Mouse (Mus musculus) liver, embryonic 14.5 days (tissue): Measurements from ENCODE around the gene Setdb2. TPM values are rescaled to one million over a fixed set of nuclear protein-coding genes. Genes with fewer than 3 reads are reported as not detected.

Experiments used
- ATAC-seq: fragments of 200-750 bp; cut with Nextera tagmentation; 2 replicates; pipeline ENCODE4 v1.8.0; 2017; ENCODE audit warnings: moderate number of reproducible peaks, mild to moderate bottlenecking, moderate library complexity; ENCODE audit not compliant: insufficient read depth
- DNase-seq, 3 experiments: peaks; one replicate each; pipeline ENCODE4 v3.0.0-alpha.2; 2012 to 2013; ENCODE audit warnings: low read depth in 3 of 3, low spot score in 3 of 3
- H3K27ac ChIP-seq: fragments of 300-500 bp; sonication (generic); 2 replicates; pipeline ENCODE4 v1.5.1; 2014; ENCODE audit warnings: moderate library complexity, mild to moderate bottlenecking, control low read depth, inconsistent platforms
- H3K27me3 ChIP-seq: fragments of 300-500 bp; sonication (generic); 2 replicates; pipeline ENCODE4 v1.6.1; 2014; ENCODE audit warnings: mild to moderate bottlenecking, low read length, moderate library complexity; ENCODE audit not compliant: control insufficient read depth, insufficient read depth
- H3K36me3 ChIP-seq: fragments of 300-500 bp; sonication (generic); replicated peaks from 2 replicates; pipeline ENCODE4 v1.6.1; 2014; ENCODE audit warnings: low read depth; ENCODE audit not compliant: control insufficient read depth, insufficient read depth
- H3K4me1 ChIP-seq, 2 experiments: fragments of 200-500 bp in 1 of 2; fragments of 300-500 bp in 1 of 2; sonication (generic) in 1 of 2; replicated peaks; 2 replicates each; pipeline ENCODE4 v1.6.1; 2012 to 2014; ENCODE audit warnings: antibody characterized with exemption in 1 of 2, inconsistent platforms in 1 of 2, low read length in 1 of 2; ENCODE audit not compliant: control insufficient read depth in 2 of 2, insufficient read depth in 2 of 2
- H3K4me2 ChIP-seq: fragments of 300-500 bp; sonication (generic); 2 replicates; pipeline ENCODE4 v1.6.1; 2014; ENCODE audit warnings: low read depth, mild to moderate bottlenecking, control low read depth, moderate library complexity
- H3K4me3 ChIP-seq, 2 experiments: fragments of 200-500 bp in 1 of 2; fragments of 300-500 bp in 1 of 2; sonication (generic) in 1 of 2; 2 replicates each; pipeline ENCODE4 v1.5.1; 2012 to 2014; ENCODE audit warnings: low read depth in 2 of 2, low read length in 2 of 2, mild to moderate bottlenecking in 2 of 2, control low read depth in 1 of 2, inconsistent platforms in 1 of 2, moderate library complexity in 1 of 2; ENCODE audit not compliant: insufficient read depth in 1 of 2
- H3K9ac ChIP-seq: fragments of 300-500 bp; sonication (generic); replicated peaks from 2 replicates; pipeline ENCODE4 v1.6.1; 2014; ENCODE audit warnings: mild to moderate bottlenecking, control low read depth, moderate library complexity
- H3K9me3 ChIP-seq: fragments of 300-500 bp; sonication (generic); 2 replicates; pipeline ENCODE4 v1.6.1; 2016; ENCODE audit warnings: low read length, mixed read lengths; ENCODE audit not compliant: control insufficient read depth
- CTCF ChIP-seq: IDR thresholded peaks from 2 replicates; pipeline ENCODE4 v1.5.1; 2016; ENCODE audit warnings: antibody characterized with exemption, low read depth, control low read depth
- EP300 ChIP-seq: IDR thresholded peaks from 2 replicates; pipeline ENCODE4 v1.6.1; 2016; ENCODE audit warnings: antibody characterized with exemption, low read depth
- WGBS: fragments of 180-500 bp; shearing (Covaris S2); extraction: QIAGEN DNeasy Blood & Tissue Kit; methylation state at CpG from one replicate; pipeline ENCODE4 v1.1.7; 2014; ENCODE audit not compliant: insufficient replicate concordance; 5-methylcytosine and 5-hydroxymethylcytosine counted together
- polyA plus RNA-seq, 2 experiments: library from polyadenylated mRNA; depleted of rRNA in 1 of 2; stranded (reverse) in 1 of 2; unstranded in 1 of 2; fragments of >200 nt; fragmentation: Nextera tagmentation in 1 of 2; extraction: Ambion mirVana in 1 of 2; gene quantifications; 2 replicates each; pipeline versions ENCODE4 v1.2.1 to v1.2.3; 2012 to 2014

Setdb2 gene
- polyA plus RNA-seq, 2 experiments = 5.2 to 6.9 TPM

DNA sequence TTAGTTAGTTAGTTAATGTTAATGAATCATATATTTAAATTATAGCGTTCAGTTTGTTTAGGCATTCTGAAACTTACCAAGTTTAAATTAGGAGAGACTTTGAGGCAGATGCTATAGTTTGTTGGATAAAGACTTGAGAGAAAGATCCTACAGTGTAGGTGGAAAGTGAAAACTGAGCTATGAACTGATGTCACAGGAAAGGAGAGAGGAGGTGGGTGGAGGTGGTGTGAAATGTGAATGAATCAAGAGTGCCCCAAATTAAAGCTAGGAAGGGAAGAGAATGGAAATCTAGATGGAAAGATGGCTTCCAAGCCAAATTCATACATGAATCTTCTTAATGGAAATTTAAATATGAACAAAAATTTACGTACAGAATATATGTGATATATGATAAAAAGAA, 25.8 kb upstream of the Setdb2 start:
- H3K4me3 ChIP-seq = no peak overlapping the region
- 74% methylated on average over 2 of the region's 2 CpGs for WGBS
- no peak for DNase-seq
- H3K9ac ChIP-seq = no peak overlapping the region
- no peak for TF ChIP-seq EP300
- no peak for TF ChIP-seq CTCF
- no peak overlapping the region for H3K27ac ChIP-seq
- no peaks in the 10 kb centered on the region for H3K9me3 ChIP-seq
- H3K27me3 ChIP-seq = no peaks in the 10 kb centered on the region
- ATAC-seq = no peak
- no peaks in the 10 kb centered on the region for H3K4me1 ChIP-seq
- H3K36me3 ChIP-seq = peaks cover 3% of the 10 kb centered on the region; the same call in 1 of the 2 replicates
- H3K4me2 ChIP-seq = no peak overlapping the region

DNA sequence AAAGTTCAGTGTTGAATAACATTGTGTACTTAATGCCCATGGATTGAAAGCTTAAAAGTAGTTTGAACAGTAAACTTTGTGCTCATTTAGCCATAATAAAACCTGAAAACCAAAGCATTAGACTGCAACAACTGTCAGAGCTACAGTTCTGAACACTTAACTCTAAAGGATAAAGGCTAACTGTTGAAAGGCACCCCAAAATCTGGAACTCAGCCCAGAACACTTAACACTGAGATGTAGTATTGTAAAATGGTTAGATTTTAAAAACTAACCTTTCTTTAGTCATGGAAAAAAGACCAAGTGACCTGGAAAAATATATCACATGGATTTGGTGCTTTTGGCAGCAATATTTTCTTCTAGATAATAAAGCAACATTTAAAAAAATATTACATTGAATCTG, 7.3 kb upstream of the Setdb2 start:
- H3K36me3 ChIP-seq = no peaks in the 10 kb centered on the region
- no peak overlapping the region for H3K27ac ChIP-seq
- no peaks in the 10 kb centered on the region for H3K9me3 ChIP-seq
- no peak overlapping the region for H3K4me3 ChIP-seq
- H3K4me2 ChIP-seq = no peak overlapping the region
- ATAC-seq (no peak), DNase-seq (no peak)
- TF ChIP-seq EP300 = no peak
- no peak for TF ChIP-seq CTCF
- H3K4me1 ChIP-seq = no peaks in the 10 kb centered on the region; a peak in 1 of 4 replicates
- H3K9ac ChIP-seq = no peak overlapping the region
- no peaks in the 10 kb centered on the region for H3K27me3 ChIP-seq

DNA sequence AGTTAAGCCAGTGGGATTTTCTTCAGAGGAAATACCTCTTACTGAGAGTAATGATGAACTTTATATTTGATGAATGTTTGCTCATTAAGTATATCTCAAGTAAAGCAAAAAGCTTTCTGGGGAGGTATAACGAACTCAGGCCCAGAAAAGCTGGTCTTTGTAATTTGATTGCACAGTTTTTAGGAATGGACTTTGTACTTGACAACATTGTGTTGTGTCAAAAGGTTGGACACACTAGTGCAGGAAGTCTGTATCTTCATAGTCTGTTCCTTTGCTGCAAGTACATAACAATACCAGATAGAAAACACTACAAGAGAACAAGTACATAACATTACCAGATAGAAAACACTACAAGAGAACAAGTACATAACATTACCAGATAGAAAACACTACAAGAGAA, 4.7 kb upstream of the Setdb2 start:
- Histone ChIP-seq H3K36me3 (no peaks in the 10 kb centered on the region), H3K4me1 (peaks cover 2 to 3% of the 10 kb centered on the region in 2 experiments), H3K4me2 (no peak overlapping the region), H3K27me3 (no peaks in the 10 kb centered on the region), H3K27ac (no peak overlapping the region), H3K9ac (no peak overlapping the region), H3K4me3 (no peak overlapping the region), H3K9me3 (no peaks in the 10 kb centered on the region)
- no peak for DNase-seq
- WGBS = 70% methylated on average over 1 of the region's 1 CpGs
- TF ChIP-seq EP300 = no peak
- no peak for TF ChIP-seq CTCF
- ATAC-seq = no peak

DNA sequence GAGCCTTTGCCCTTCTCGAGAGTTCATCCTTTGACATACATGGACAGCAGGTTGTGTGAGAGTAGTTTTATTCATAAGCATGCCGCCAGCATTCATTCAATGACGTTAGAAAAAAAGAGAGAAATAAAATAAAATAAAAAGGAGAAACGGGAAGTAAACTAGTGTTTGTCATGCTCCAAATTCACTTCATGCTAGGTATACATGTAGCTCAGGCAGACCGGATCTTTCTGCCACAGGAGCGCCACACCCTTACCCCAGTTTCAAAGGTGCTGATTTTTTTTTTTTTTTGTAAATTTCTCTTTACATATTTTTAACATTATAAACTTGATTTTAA, 755 bp upstream of the Setdb2 start:
- Histone ChIP-seq H3K36me3 (peaks cover 3% of the 10 kb centered on the region), H3K27ac (peak overlapping the region; percentile 82), H3K27me3 (no peaks in the 10 kb centered on the region), H3K9ac (peak overlapping the region; percentile 95), H3K4me1 (peaks cover 4 to 7% of the 10 kb centered on the region in 2 experiments), H3K9me3 (no peaks in the 10 kb centered on the region), H3K4me3 (peak overlapping the region; percentile 92 to 96), H3K4me2 (peak overlapping the region; percentile 85)
- DNase-seq = peak in 1 of 3 experiments; percentile 29
- WGBS = 2% methylated on average over 6 of the region's 6 CpGs
- ATAC-seq = no peak
- TF ChIP-seq EP300 (no peak), CTCF (no peak)

DNA sequence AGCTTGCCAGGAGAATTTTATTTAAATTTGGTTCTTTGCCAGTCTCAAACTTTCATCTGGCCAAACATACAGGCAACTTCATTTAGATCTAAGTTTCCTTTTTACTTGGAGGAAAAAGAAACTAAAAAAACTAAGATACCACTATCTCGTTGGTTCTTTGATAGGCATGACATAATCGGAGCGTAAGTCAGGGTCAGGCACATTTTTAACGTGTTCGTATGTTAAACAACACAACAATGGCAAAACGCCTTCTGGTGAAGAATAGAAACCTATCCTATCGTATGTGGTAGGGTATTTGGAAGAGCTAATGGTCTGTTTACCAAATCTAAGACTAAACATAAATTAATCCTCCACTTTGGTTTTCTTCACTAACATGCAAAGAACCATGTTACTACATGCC, 645 bp downstream of the Setdb2 start:
- WGBS = 2% methylated on average over 7 of the region's 7 CpGs
- no peak for TF ChIP-seq CTCF
- no peak for TF ChIP-seq EP300
- no peak for DNase-seq

DNA sequence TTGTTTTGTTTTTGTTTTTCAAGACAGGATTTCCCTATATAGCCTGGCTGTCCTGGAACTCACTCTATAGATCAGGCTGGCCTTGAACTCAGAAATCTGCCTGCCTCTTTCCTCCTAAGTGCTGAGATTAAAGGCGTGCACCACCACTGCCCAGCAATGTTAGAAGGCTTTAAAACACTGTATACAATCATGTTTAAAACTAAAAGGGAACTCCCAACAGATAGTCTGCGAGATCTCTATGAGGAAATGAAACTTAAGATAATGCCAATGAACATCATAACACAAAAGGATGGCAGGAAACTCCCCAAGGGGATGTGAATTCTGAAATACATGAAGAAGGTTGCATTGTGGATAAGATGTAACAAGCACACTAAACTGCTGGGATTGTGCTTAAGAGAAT, 2.2 kb downstream of the Setdb2 start:
- Histone ChIP-seq H3K27me3 (no peaks in the 10 kb centered on the region), H3K9me3 (no peaks in the 10 kb centered on the region), H3K4me2 (peak overlapping the region; percentile 70; the same call in 1 of the 2 replicates), H3K9ac (no peak overlapping the region), H3K27ac (no peak overlapping the region), H3K4me1 (peaks cover 4 to 7% of the 10 kb centered on the region in 2 experiments), H3K4me3 (no peak overlapping the region), H3K36me3 (peaks cover 3% of the 10 kb centered on the region)
- TF ChIP-seq CTCF = no peak
- no peak for TF ChIP-seq EP300
- ATAC-seq = no peak
- DNase-seq = no peak
- WGBS = 50% methylated on average over 2 of the region's 2 CpGs

More for the DNA sequence above, 645 bp downstream of the Setdb2 start:
- Histone ChIP-seq H3K4me2 (peak overlapping the region; percentile 70), H3K9me3 (no peaks in the 10 kb centered on the region), H3K27me3 (no peaks in the 10 kb centered on the region), H3K27ac (peak overlapping the region; percentile 82), H3K4me3 (peak overlapping the region; percentile 79 to 92), H3K36me3 (peaks cover 3% of the 10 kb centered on the region), H3K4me1 (peaks cover 4 to 7% of the 10 kb centered on the region in 2 experiments), H3K9ac (peak overlapping the region; percentile 95)
- no peak for ATAC-seq
